Mouse (Mus musculus): ENCODE data around the gene Casp7. TPM values are rescaled to one million over a fixed set of nuclear protein-coding genes. Genes with fewer than 3 reads are reported as not detected.

The Casp7 gene
- polyA plus RNA-seq, 1 experiment, result 8.7 TPM

- no peak overlapping the region for H3K4me3 ChIP-seq (ENCODE audit: extremely low read depth, insufficient read depth, insufficient read length)
- TF ChIP-seq CTCF (IDR thresholded peaks at IDR 0.05; ENCODE audit: extremely low read depth, insufficient read depth, insufficient read length, insufficient replicate concordance) (no peak), POLR2A (IDR thresholded peaks at IDR 0.05; ENCODE audit: low read depth, low read length) (no peak)
Observed at GRCm38 (mm10) chr19:56450892-56451291, 54.0 kb downstream of the Casp7 start.

GRCm38 (mm10) chr19:56451867-56452266, 54.9 kb downstream of the Casp7 start:
- Histone ChIP-seq H3K4me3 (ENCODE audit: extremely low read depth, insufficient read depth, insufficient read length) (no peak overlapping the region), H3K36me3 (ENCODE audit: control insufficient read depth, insufficient read depth, low read length) (no peaks in the 10 kb centered on the region), H3K27me3 (ENCODE audit: control insufficient read depth, insufficient read depth, low read length) (no peaks in the 10 kb centered on the region), H3K4me1 (ENCODE audit: control insufficient read depth, insufficient read depth, insufficient read length) (no peaks in the 10 kb centered on the region), H3K27ac (ENCODE audit: insufficient read depth, low read length) (no peak overlapping the region)
- no peak for DNase-seq (ENCODE audit: low read depth in 1 of 2, low spot score in 2 of 2)
- 81% methylated on average over 4 of the region's 4 CpGs for WGBS
- TF ChIP-seq CTCF (IDR thresholded peaks at IDR 0.05; ENCODE audit: extremely low read depth, insufficient read depth, insufficient read length, insufficient replicate concordance) (no peak), POLR2A (IDR thresholded peaks at IDR 0.05; ENCODE audit: low read depth, low read length) (no peak)

More at GRCm38 (mm10) chr19:56450892-56451291, 54.0 kb downstream of the Casp7 start:
- H3K27ac ChIP-seq (ENCODE audit: insufficient read depth, low read length), result no peak overlapping the region
- no peaks in the 10 kb centered on the region for H3K4me1 ChIP-seq (ENCODE audit: control insufficient read depth, insufficient read depth, insufficient read length)
- WGBS, result 60% methylated on average over 5 of the region's 5 CpGs
- no peak for DNase-seq (ENCODE audit: low read depth in 1 of 2, low spot score in 2 of 2)
- no peaks in the 10 kb centered on the region for H3K27me3 ChIP-seq (ENCODE audit: control insufficient read depth, insufficient read depth, low read length)
- no peaks in the 10 kb centered on the region for H3K36me3 ChIP-seq (ENCODE audit: control insufficient read depth, insufficient read depth, low read length)

GRCm38 (mm10) chr19:56452421-56452820, 55.5 kb downstream of the Casp7 start:
- DNase-seq (ENCODE audit: low read depth in 1 of 2, low spot score in 2 of 2), result no peak
- WGBS, result 84% methylated on average over 2 of the region's 2 CpGs
- Histone ChIP-seq H3K36me3 (ENCODE audit: control insufficient read depth, insufficient read depth, low read length) (no peaks in the 10 kb centered on the region), H3K4me1 (ENCODE audit: control insufficient read depth, insufficient read depth, insufficient read length) (no peaks in the 10 kb centered on the region), H3K27ac (ENCODE audit: insufficient read depth, low read length) (no peak overlapping the region), H3K4me3 (ENCODE audit: extremely low read depth, insufficient read depth, insufficient read length) (no peak overlapping the region), H3K27me3 (ENCODE audit: control insufficient read depth, insufficient read depth, low read length) (no peaks in the 10 kb centered on the region)
- TF ChIP-seq CTCF (IDR thresholded peaks at IDR 0.05; ENCODE audit: extremely low read depth, insufficient read depth, insufficient read length, insufficient replicate concordance) (no peak), POLR2A (IDR thresholded peaks at IDR 0.05; ENCODE audit: low read depth, low read length) (no peak)

- Histone ChIP-seq H3K27me3 (ENCODE audit: control insufficient read depth, insufficient read depth, low read length) (no peaks in the 10 kb centered on the region), H3K36me3 (ENCODE audit: control insufficient read depth, insufficient read depth, low read length) (no peaks in the 10 kb centered on the region), H3K4me1 (ENCODE audit: control insufficient read depth, insufficient read depth, insufficient read length) (no peaks in the 10 kb centered on the region), H3K4me3 (ENCODE audit: extremely low read depth, insufficient read depth, insufficient read length) (no peak overlapping the region), H3K27ac (ENCODE audit: insufficient read depth, low read length) (no peak overlapping the region)
- 49% methylated on average over 4 of the region's 4 CpGs for WGBS
- no peak for DNase-seq (ENCODE audit: low read depth in 1 of 2, low spot score in 2 of 2)
- TF ChIP-seq POLR2A (IDR thresholded peaks at IDR 0.05; ENCODE audit: low read depth, low read length), result no peak
- TF ChIP-seq CTCF (IDR thresholded peaks at IDR 0.05; ENCODE audit: extremely low read depth, insufficient read depth, insufficient read length, insufficient replicate concordance), result no peak
Observed at GRCm38 (mm10) chr19:56454862-56455261, 57.9 kb downstream of the Casp7 start.

GRCm38 (mm10) chr19:56455369-56455768, 58.4 kb downstream of the Casp7 start:
- H3K4me1 ChIP-seq (ENCODE audit: control insufficient read depth, insufficient read depth, insufficient read length), result no peaks in the 10 kb centered on the region
- no peak for TF ChIP-seq CTCF (IDR thresholded peaks at IDR 0.05; ENCODE audit: extremely low read depth, insufficient read depth, insufficient read length, insufficient replicate concordance)
- TF ChIP-seq POLR2A (IDR thresholded peaks at IDR 0.05; ENCODE audit: low read depth, low read length), result no peak
- DNase-seq (ENCODE audit: low read depth in 1 of 2, low spot score in 2 of 2), result no peak
- H3K27me3 ChIP-seq (ENCODE audit: control insufficient read depth, insufficient read depth, low read length), result no peaks in the 10 kb centered on the region
- WGBS, result 18% methylated on average over 2 of the region's 2 CpGs
- no peaks in the 10 kb centered on the region for H3K36me3 ChIP-seq (ENCODE audit: control insufficient read depth, insufficient read depth, low read length)
- no peak overlapping the region for H3K4me3 ChIP-seq (ENCODE audit: extremely low read depth, insufficient read depth, insufficient read length)
- no peak overlapping the region for H3K27ac ChIP-seq (ENCODE audit: insufficient read depth, low read length)

GRCm38 (mm10) chr19:56457569-56457968, 60.6 kb downstream of the Casp7 start:
- H3K36me3 ChIP-seq (ENCODE audit: control insufficient read depth, insufficient read depth, low read length), result no peaks in the 10 kb centered on the region
- no peak overlapping the region for H3K4me3 ChIP-seq (ENCODE audit: extremely low read depth, insufficient read depth, insufficient read length)
- H3K27ac ChIP-seq (ENCODE audit: insufficient read depth, low read length), result no peak overlapping the region
- no peaks in the 10 kb centered on the region for H3K4me1 ChIP-seq (ENCODE audit: control insufficient read depth, insufficient read depth, insufficient read length)
- TF ChIP-seq POLR2A (IDR thresholded peaks at IDR 0.05; ENCODE audit: low read depth, low read length) (no peak), CTCF (IDR thresholded peaks at IDR 0.05; ENCODE audit: extremely low read depth, insufficient read depth, insufficient read length, insufficient replicate concordance) (no peak)
- H3K27me3 ChIP-seq (ENCODE audit: control insufficient read depth, insufficient read depth, low read length), result no peaks in the 10 kb centered on the region
- 78% methylated on average over 4 of the region's 4 CpGs for WGBS
- no peak for DNase-seq (ENCODE audit: low read depth in 1 of 2, low spot score in 2 of 2)

- no peaks in the 10 kb centered on the region for H3K4me1 ChIP-seq (ENCODE audit: control insufficient read depth, insufficient read depth, insufficient read length)
- H3K36me3 ChIP-seq (ENCODE audit: control insufficient read depth, insufficient read depth, low read length), result no peaks in the 10 kb centered on the region
- H3K27me3 ChIP-seq (ENCODE audit: control insufficient read depth, insufficient read depth, low read length), result no peaks in the 10 kb centered on the region
- TF ChIP-seq CTCF (IDR thresholded peaks at IDR 0.05; ENCODE audit: extremely low read depth, insufficient read depth, insufficient read length, insufficient replicate concordance) (no peak), POLR2A (IDR thresholded peaks at IDR 0.05; ENCODE audit: low read depth, low read length) (no peak)
- no peak overlapping the region for H3K4me3 ChIP-seq (ENCODE audit: extremely low read depth, insufficient read depth, insufficient read length)
- H3K27ac ChIP-seq (ENCODE audit: insufficient read depth, low read length), result no peak overlapping the region
- no peak for DNase-seq (ENCODE audit: low read depth in 1 of 2, low spot score in 2 of 2)
- 81% methylated on average over 10 of the region's 10 CpGs for WGBS
Observed at GRCm38 (mm10) chr19:56459154-56460050, 62.5 kb downstream of the Casp7 start.
